Mouse (Mus musculus) spleen, adult 18-20 months (tissue): ENCODE results near the gene Ptprd.

Source experiments
- DNase-seq, 2 experiments: peaks; one replicate each; pipeline ENCODE4 v3.0.0; 2022; ENCODE audit warnings: mixed read lengths in 2 of 2

Gene Ptprd

GRCm38 (mm10) chr4:76870971-76871370 lies 1340.8 kb downstream of the Ptprd start:
- DNase-seq, result no peak

GRCm38 (mm10) chr4:76865585-76865984 lies 1346.2 kb downstream of the Ptprd start:
- DNase-seq, result no peak

- DNase-seq, result no peak
These were observed 1365.5 kb downstream of the Ptprd start for GRCm38 (mm10) chr4:76846265-76846664.

GRCm38 (mm10) chr4:76839016-76839415 lies 1372.7 kb downstream of the Ptprd start:
- DNase-seq, result no peak

- no peak for DNase-seq
These were observed 1399.6 kb downstream of the Ptprd start for GRCm38 (mm10) chr4:76812138-76812537.

GRCm38 (mm10) chr4:76802708-76803107 lies 1409.1 kb downstream of the Ptprd start:
- no peak for DNase-seq

- DNase-seq, result no peak
These were observed 1413.5 kb downstream of the Ptprd start for GRCm38 (mm10) chr4:76798010-76799007.

GRCm38 (mm10) chr4:76785389-76785788 lies 1426.4 kb downstream of the Ptprd start:
- no peak for DNase-seq

GRCm38 (mm10) chr4:76779558-76780124 lies 1432.1 kb downstream of the Ptprd start:
- DNase-seq, result no peak

- DNase-seq, result no peak
These were observed 1444.8 kb downstream of the Ptprd start for GRCm38 (mm10) chr4:76766918-76767317.

GRCm38 (mm10) chr4:76766429-76766828 lies 1445.3 kb downstream of the Ptprd start:
- no peak for DNase-seq

- no peak for DNase-seq
These were observed 1461.1 kb downstream of the Ptprd start for GRCm38 (mm10) chr4:76750709-76751108.

- no peak for DNase-seq
These were observed 1475.9 kb downstream of the Ptprd start for GRCm38 (mm10) chr4:76735831-76736230.

- DNase-seq, result no peak
These were observed 1536.0 kb downstream of the Ptprd start for GRCm38 (mm10) chr4:76675726-76676125.

GRCm38 (mm10) chr4:76673224-76673623 lies 1538.5 kb downstream of the Ptprd start:
- no peak for DNase-seq

- DNase-seq, result no peak
These were observed 1539.1 kb downstream of the Ptprd start for GRCm38 (mm10) chr4:76672653-76673052.

GRCm38 (mm10) chr4:76661725-76662124 lies 1550.0 kb downstream of the Ptprd start:
- no peak for DNase-seq

GRCm38 (mm10) chr4:76660146-76660545 lies 1551.6 kb downstream of the Ptprd start:
- DNase-seq, result no peak

- no peak for DNase-seq
These were observed 1555.0 kb downstream of the Ptprd start for GRCm38 (mm10) chr4:76656734-76657133.

GRCm38 (mm10) chr4:76652971-76653370 lies 1558.8 kb downstream of the Ptprd start:
- no peak for DNase-seq

GRCm38 (mm10) chr4:76621740-76622139 lies 1590.0 kb downstream of the Ptprd start:
- DNase-seq, result no peak

- no peak for DNase-seq
These were observed 1595.1 kb downstream of the Ptprd start for GRCm38 (mm10) chr4:76616614-76617013.

- no peak for DNase-seq
These were observed 1603.5 kb downstream of the Ptprd start for GRCm38 (mm10) chr4:76608246-76608645.

- DNase-seq, result no peak
These were observed 1605.0 kb downstream of the Ptprd start for GRCm38 (mm10) chr4:76606808-76607207.
